Mouse (Mus musculus): ENCODE measurements around the gene Cbs.

Gene Cbs

GRCm38 (mm10) chr17:31636942-31637811 is at the start of gene Cbs:
Gene Cbs, minus strand, starts transcription at chr17:31637238.
- DNase-seq = peak; percentile 81 to 90

- peak; percentile 49 to 61 for DNase-seq
Observed at GRCm38 (mm10) chr17:31686225-31686564, 49.2 kb upstream of the Cbs start.

- DNase-seq = peak; percentile 86 to 90
Observed at GRCm38 (mm10) chr17:31685514-31686224, 48.6 kb upstream of the Cbs start.

GRCm38 (mm10) chr17:31680450-31680849 is 43.4 kb upstream of the Cbs start:
- DNase-seq = no peak

GRCm38 (mm10) chr17:31677507-31677906 is 40.5 kb upstream of the Cbs start, which contains the start of gene Cryaa:
Gene Cryaa, plus strand, starts transcription at chr17:31677807.
- no peak for DNase-seq

GRCm38 (mm10) chr17:31674426-31674825 is 37.4 kb upstream of the Cbs start:
- DNase-seq = no peak

GRCm38 (mm10) chr17:31672279-31672678 is 35.2 kb upstream of the Cbs start:
- DNase-seq = no peak

- DNase-seq = no peak
Observed at GRCm38 (mm10) chr17:31671698-31672097, 34.7 kb upstream of the Cbs start.

GRCm38 (mm10) chr17:31670163-31670562 is 33.1 kb upstream of the Cbs start:
- DNase-seq = no peak

- DNase-seq = no peak
Observed at GRCm38 (mm10) chr17:31668306-31668705, 31.3 kb upstream of the Cbs start.

- peak; percentile 87 to 91 for DNase-seq
Observed at GRCm38 (mm10) chr17:31664760-31665159, 27.7 kb upstream of the Cbs start.

- DNase-seq = no peak
Observed at GRCm38 (mm10) chr17:31662855-31663254, 25.8 kb upstream of the Cbs start.

- peak in 1 of 2 experiments; percentile 14 for DNase-seq
Observed at GRCm38 (mm10) chr17:31660661-31661250, 23.7 kb upstream of the Cbs start.

GRCm38 (mm10) chr17:31658468-31659185 is 21.6 kb upstream of the Cbs start, which contains the start of gene U2af1:
Gene U2af1, minus strand, starts transcription at chr17:31658892.
- peak; percentile 99 for DNase-seq

- no peak for DNase-seq
Observed at GRCm38 (mm10) chr17:31658136-31658467, 21.1 kb upstream of the Cbs start.

- no peak for DNase-seq
Observed at GRCm38 (mm10) chr17:31657141-31657983, 20.3 kb upstream of the Cbs start.

- no peak for DNase-seq
Observed at GRCm38 (mm10) chr17:31656682-31657081, 19.6 kb upstream of the Cbs start.

- DNase-seq = no peak
Observed at GRCm38 (mm10) chr17:31655366-31655765, 18.3 kb upstream of the Cbs start.

- DNase-seq = no peak
Observed at GRCm38 (mm10) chr17:31653277-31653676, 16.2 kb upstream of the Cbs start.

GRCm38 (mm10) chr17:31652152-31652551 is 15.1 kb upstream of the Cbs start:
- DNase-seq = peak in 1 of 2 experiments; percentile 25

GRCm38 (mm10) chr17:31646199-31647002 is 9.4 kb upstream of the Cbs start:
- no peak for DNase-seq
